Mouse (Mus musculus) bone marrow macrophage, adult 2 months (primary cell): ENCODE data around the gene F2rl1.

ENCODE experiments used
- CTCF ChIP-seq: IDR thresholded peaks from 2 replicates; pipeline ENCODE4 v1.5.1; 2012; ENCODE audit warnings: low read depth, mild to moderate bottlenecking, low read length, moderate library complexity
- POLR2A ChIP-seq: IDR thresholded peaks from 2 replicates; pipeline ENCODE4 v1.6.1; 2012; ENCODE audit warnings: mild to moderate bottlenecking, low read depth, low read length, borderline replicate concordance

DNA sequence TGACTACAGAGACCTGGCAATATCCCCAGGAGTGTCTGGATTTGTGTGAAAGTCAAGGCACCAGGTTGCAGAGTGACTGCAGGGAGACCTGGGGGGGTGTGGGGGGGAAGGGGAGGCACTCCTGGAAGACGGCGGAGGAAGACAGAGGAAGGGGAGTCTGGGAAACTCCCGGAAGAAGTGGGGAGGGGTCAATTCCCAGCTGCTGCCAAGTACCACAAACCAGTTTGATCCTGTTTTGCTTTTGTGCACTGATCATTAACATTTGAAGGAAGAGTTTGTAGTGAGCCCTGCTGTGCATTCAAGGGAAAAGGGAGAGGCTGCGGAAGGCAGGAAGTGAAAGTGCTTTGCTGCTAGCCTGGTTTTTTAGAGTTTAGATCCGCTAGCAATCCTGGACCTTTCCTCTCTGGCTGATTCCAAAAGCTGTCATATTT lies 9.1 kb upstream of the F2rl1 start:
- no peak for TF ChIP-seq POLR2A
- no peak for TF ChIP-seq CTCF
